Mouse (Mus musculus) hindbrain, postnatal 0 days (tissue): ENCODE results near the gene Snapc5. TPM values are rescaled to one million over a fixed set of nuclear protein-coding genes. Genes with fewer than 3 reads are reported as not detected.

Source experiments
- ATAC-seq: fragments of 200-750 bp; cut with Nextera tagmentation; 2 replicates; pipeline ENCODE4 v1.8.0; 2017; ENCODE audit warnings: mild to moderate bottlenecking, moderate TSS enrichment, moderate library complexity
- DNase-seq: peaks from one replicate; pipeline ENCODE4 v3.0.0-alpha.2; 2015; ENCODE audit warnings: low spot score
- H3K27ac ChIP-seq: fragments of 300-500 bp; sonication (generic); 2 replicates; pipeline ENCODE4 v1.5.1; 2014; ENCODE audit warnings: mild to moderate bottlenecking
- H3K27me3 ChIP-seq: fragments of 300-500 bp; sonication (generic); 2 replicates; pipeline ENCODE4 v1.6.1; 2014; ENCODE audit warnings: low read length, mixed read lengths; ENCODE audit not compliant: insufficient read depth
- H3K36me3 ChIP-seq: fragments of 300-500 bp; sonication (generic); 2 replicates; pipeline ENCODE4 v1.6.1; 2014; ENCODE audit warnings: low read length, mixed read lengths; ENCODE audit not compliant: insufficient read depth
- H3K4me1 ChIP-seq: fragments of 300-500 bp; sonication (generic); 2 replicates; pipeline ENCODE4 v1.6.1; 2014; ENCODE audit warnings: antibody characterized with exemption, low read length, mixed read lengths; ENCODE audit not compliant: insufficient read depth
- H3K4me2 ChIP-seq: fragments of 300-500 bp; sonication (generic); 2 replicates; pipeline ENCODE4 v1.6.1; 2014; ENCODE audit warnings: low read depth, mild to moderate bottlenecking, low read length, moderate library complexity, mixed read lengths
- H3K4me3 ChIP-seq: fragments of 300-500 bp; sonication (generic); 2 replicates; pipeline ENCODE4 v1.5.1; 2014; ENCODE audit warnings: low read length
- H3K9ac ChIP-seq: fragments of 300-500 bp; sonication (generic); replicated peaks from 2 replicates; pipeline ENCODE4 v1.6.1; 2014; ENCODE audit warnings: mild to moderate bottlenecking, low read length, moderate library complexity, mixed read lengths
- H3K9me3 ChIP-seq: fragments of 300-500 bp; sonication (generic); 2 replicates; pipeline ENCODE4 v1.6.1; 2016; ENCODE audit warnings: low read length, mixed read lengths
- CTCF ChIP-seq: IDR thresholded peaks from 2 replicates; pipeline ENCODE4 v1.5.1; 2016; ENCODE audit warnings: antibody characterized with exemption, control low read depth, low read depth
- WGBS: fragments of 180-500 bp; shearing (Covaris S2); extraction: QIAGEN DNeasy Blood & Tissue Kit; methylation state at CpG from one replicate; pipeline ENCODE4 v1.1.7; 2014; 5-methylcytosine and 5-hydroxymethylcytosine counted together
- microRNA-seq, 2 experiments: library from miRNA; unstranded; fragments of <30 nt; microRNA quantifications; one replicate each; pipeline ENCODE4; 2016
- polyA plus RNA-seq: library from polyadenylated mRNA; unstranded; fragments of >200 nt; fragmentation: Nextera tagmentation; extraction: Ambion mirVana; gene quantifications from 2 replicates; pipeline ENCODE4 v1.2.1, GENCODE M21; 2015
- total RNA-seq: library from RNA; depleted of rRNA; stranded (reverse); fragments of >200 nt; gene quantifications from 2 replicates; pipeline ENCODE4 v1.2.3, GENCODE M21; 2014; rRNA removed

Gene Snapc5
- total and polyA plus RNA-seq, 2 experiments from 2014 or later: 5.9 to 35.0 TPM

DNA sequence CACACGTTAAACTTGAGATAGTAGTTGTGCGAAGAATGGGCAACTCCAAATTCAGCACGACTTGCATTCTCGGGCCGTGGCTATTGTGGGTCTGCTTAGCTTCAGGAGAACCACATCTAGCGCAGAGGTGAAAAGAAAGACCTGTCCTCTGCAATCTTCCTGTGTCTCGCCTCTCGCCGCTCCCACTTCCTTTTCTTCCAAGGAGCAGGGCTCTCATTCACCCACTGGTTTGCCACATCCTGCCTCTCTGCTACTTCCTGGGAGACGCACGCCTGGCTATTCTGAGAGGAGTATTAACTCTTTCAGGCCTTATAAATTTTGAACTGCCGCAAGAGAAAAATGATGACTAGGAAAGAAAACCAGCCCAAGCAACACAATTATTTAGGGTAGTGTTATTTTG is 48.7 kb downstream of the Snapc5 start:
- H3K9ac ChIP-seq: no peak overlapping the region
- DNase-seq: no peak
- H3K27me3 ChIP-seq: no peaks in the 10 kb centered on the region
- H3K4me1 ChIP-seq: peaks cover 11% of the 10 kb centered on the region; the same call in 1 of the 2 replicates
- no peak overlapping the region for H3K27ac ChIP-seq
- TF ChIP-seq CTCF: no peak
- WGBS: 84% methylated on average over 12 of the region's 12 CpGs
- no peak overlapping the region for H3K4me3 ChIP-seq
- H3K36me3 ChIP-seq: no peaks in the 10 kb centered on the region
- H3K4me2 ChIP-seq: no peak overlapping the region
- no peaks in the 10 kb centered on the region for H3K9me3 ChIP-seq
- no peak for ATAC-seq

DNA sequence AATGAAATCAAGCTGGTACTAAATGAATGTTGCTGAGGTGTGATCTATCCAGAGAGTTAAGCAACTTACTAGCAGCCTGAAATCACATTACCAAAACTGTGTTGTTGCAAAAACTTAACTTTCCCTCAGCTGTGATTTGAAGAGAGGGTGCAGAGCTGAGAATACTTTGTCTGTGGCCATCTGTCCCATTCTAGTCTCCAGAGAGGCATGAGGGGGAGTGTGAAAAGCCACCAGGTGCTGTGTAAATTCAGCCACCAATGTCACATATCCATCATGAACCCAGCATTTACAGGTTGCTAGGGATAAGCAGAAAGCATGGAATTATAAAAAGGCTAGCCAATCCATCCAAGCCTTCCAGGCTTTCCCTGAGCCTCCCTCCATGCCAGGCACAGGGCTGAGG is 49.9 kb downstream of the Snapc5 start:
- H3K27ac ChIP-seq: no peak overlapping the region
- TF ChIP-seq CTCF: no peak
- H3K9me3 ChIP-seq: no peaks in the 10 kb centered on the region
- no peak overlapping the region for H3K9ac ChIP-seq
- DNase-seq (no peak), ATAC-seq (no peak)
- no peak overlapping the region for H3K4me2 ChIP-seq
- no peak overlapping the region for H3K4me3 ChIP-seq
- H3K27me3 ChIP-seq: no peaks in the 10 kb centered on the region
- no peaks in the 10 kb centered on the region for H3K36me3 ChIP-seq
- H3K4me1 ChIP-seq: peaks cover 15% of the 10 kb centered on the region; the same call in 1 of the 2 replicates

DNA sequence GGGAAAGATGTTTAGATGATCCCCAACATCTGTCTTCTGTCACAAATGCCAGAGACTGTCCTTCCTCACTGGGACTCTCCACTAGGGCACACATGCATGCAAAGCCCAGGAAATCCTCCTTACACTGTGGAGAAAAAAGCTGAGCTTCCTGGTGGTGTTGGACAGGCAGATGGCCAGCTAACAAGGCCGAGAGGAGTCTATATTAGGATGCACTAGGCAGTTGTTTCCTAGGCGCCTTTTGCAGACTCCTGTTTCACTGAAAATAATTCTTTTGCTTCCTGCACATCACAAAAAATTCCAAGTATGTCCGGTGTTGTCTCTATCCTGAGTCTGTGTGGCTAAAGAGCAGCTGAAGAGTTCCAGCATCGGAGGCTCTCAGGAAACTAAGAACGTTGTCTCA is 52.1 kb downstream of the Snapc5 start:
- no peak overlapping the region for H3K4me3 ChIP-seq
- H3K27me3 ChIP-seq: no peaks in the 10 kb centered on the region
- no peak overlapping the region for H3K9ac ChIP-seq
- H3K9me3 ChIP-seq: no peaks in the 10 kb centered on the region
- no peak for TF ChIP-seq CTCF
- 68% methylated on average over 5 of the region's 5 CpGs for WGBS
- H3K4me2 ChIP-seq: no peak overlapping the region
- H3K27ac ChIP-seq: peak overlapping the region; percentile 32; the same call in 1 of the 2 replicates
- DNase-seq (no peak), ATAC-seq (no peak)
- peaks cover 18% of the 10 kb centered on the region for H3K4me1 ChIP-seq
- no peaks in the 10 kb centered on the region for H3K36me3 ChIP-seq

DNA sequence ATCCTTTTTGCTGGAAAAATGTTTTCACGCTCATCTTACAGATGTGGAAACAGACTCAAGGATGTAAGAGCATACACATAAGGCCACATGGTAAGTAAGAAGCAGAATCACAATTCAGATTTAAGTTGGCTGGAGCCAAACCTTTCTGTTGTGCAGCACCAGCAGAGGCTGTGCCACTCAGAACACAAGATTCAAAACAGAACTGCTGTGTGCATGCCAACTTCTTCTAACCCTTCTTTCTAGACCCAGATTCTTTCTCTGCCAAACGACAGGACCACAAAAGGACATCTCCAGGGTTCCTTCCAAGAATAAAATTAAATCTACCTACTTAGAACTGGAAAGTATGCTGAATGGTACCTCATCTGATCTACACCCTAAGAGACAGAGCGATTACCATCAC is 52.6 kb downstream of the Snapc5 start:
- Histone ChIP-seq H3K4me1 (peaks cover 18% of the 10 kb centered on the region), H3K27me3 (no peaks in the 10 kb centered on the region), H3K9ac (no peak overlapping the region), H3K4me3 (no peak overlapping the region), H3K36me3 (no peaks in the 10 kb centered on the region), H3K27ac (peak overlapping the region; percentile 74; the same call in 1 of the 2 replicates), H3K9me3 (no peaks in the 10 kb centered on the region), H3K4me2 (0 out of 2 replicates have a peak overlapping the region, but pooled peaks have one; percentile 5)
- DNase-seq: no peak
- no peak for TF ChIP-seq CTCF
- 75% methylated on average over 3 of the region's 3 CpGs for WGBS
- no peak for ATAC-seq

DNA sequence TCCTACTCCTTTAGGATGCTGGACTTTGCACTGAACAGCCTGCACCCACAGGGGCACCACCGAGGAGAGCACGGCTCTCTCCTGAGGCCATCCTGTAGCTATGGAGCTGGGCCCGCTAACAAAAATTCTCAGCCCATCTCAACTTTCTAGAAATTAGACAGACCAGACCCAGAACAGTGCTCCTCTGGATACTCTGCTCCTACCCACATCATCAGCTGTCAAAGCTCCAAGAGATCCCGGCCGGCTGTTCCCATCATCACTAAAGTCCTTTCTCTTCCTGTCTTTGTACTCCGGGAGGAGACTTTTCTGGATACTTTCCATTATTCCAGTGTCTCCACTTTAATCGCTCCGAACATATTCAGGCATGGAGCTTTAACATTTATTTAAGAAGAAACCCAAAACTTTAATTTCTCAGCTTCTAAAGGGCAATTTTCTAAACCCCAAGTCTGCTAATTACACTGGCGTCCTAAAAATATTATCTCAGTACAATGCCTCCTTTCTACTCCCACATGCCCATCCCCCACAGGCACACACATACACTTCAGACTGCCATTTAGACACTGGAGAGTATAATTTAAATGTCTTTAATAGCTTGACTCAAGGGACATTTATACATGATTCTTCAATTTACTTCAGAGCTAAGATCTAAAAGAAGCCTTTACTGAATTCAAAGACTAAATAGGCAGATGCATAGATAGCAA is 53.3 kb downstream of the Snapc5 start:
- 46% methylated on average over 9 of the region's 9 CpGs for WGBS
- Histone ChIP-seq H3K27ac (peak overlapping the region; percentile 74), H3K9me3 (no peaks in the 10 kb centered on the region), H3K9ac (no peak overlapping the region), H3K4me2 (0 out of 2 replicates have a peak overlapping the region, but pooled peaks have one; percentile 5), H3K27me3 (no peaks in the 10 kb centered on the region), H3K4me1 (peaks cover 18% of the 10 kb centered on the region), H3K4me3 (no peak overlapping the region), H3K36me3 (no peaks in the 10 kb centered on the region)
- TF ChIP-seq CTCF: no peak
- ATAC-seq (0 out of 2 replicates have a peak, but pooled peaks have one; percentile 55), DNase-seq (peak; percentile 24)

Small RNA genes within 50 kb of the gene (microRNA-seq; reads per million reads assigned to microRNA genes)
- gene Gm24106: 0 reads per million in 2 experiments

Other genes starting within 250 kb of the Snapc5 start
- 11.9 and 13.2 TPM in 2 replicates for gene Smad6, start 157.2 kb upstream of the Snapc5 start, total RNA-seq
- gene Smad6, start 157.2 kb upstream of the Snapc5 start, polyA plus RNA-seq: 1.3 and 1.7 TPM in 2 replicates
- not detected in 2 replicates for gene Lctl, start 62.1 kb upstream of the Snapc5 start, total RNA-seq
- gene Lctl, start 62.1 kb upstream of the Snapc5 start, polyA plus RNA-seq: 0.10 TPM in 1 of 2 replicates, not detected in the other
- 4.0 and 13.6 TPM in 2 replicates for gene Zwilch, start 6.2 kb upstream of the Snapc5 start, total RNA-seq
- 3.4 and 3.5 TPM in 2 replicates for gene Zwilch, start 6.2 kb upstream of the Snapc5 start, polyA plus RNA-seq
- 588 and 616 TPM in 2 replicates for gene Rpl4, start 5.9 kb upstream of the Snapc5 start, total RNA-seq
- 620 and 630 TPM in 2 replicates for gene Rpl4, start 5.9 kb upstream of the Snapc5 start, polyA plus RNA-seq
- 0.47 TPM in 1 of 2 replicates, not detected in the other for gene Uchl4, start 55.9 kb downstream of the Snapc5 start, total RNA-seq
- gene Uchl4, start 55.9 kb downstream of the Snapc5 start, polyA plus RNA-seq: 1.6 and 2.3 TPM in 2 replicates
- gene Map2k1, start 74.4 kb downstream of the Snapc5 start, total RNA-seq: 91.2 and 99.5 TPM in 2 replicates
- 77.9 and 81.0 TPM in 2 replicates for gene Map2k1, start 74.4 kb downstream of the Snapc5 start, polyA plus RNA-seq
- 40.3 and 83.7 TPM in 2 replicates for gene Tipin, start 102.3 kb downstream of the Snapc5 start, total RNA-seq
- gene Tipin, start 102.3 kb downstream of the Snapc5 start, polyA plus RNA-seq: 97.0 and 101 TPM in 2 replicates
- gene Dis3l, start 162.0 kb downstream of the Snapc5 start, total RNA-seq: 15.3 and 20.9 TPM in 2 replicates
- gene Dis3l, start 162.0 kb downstream of the Snapc5 start, polyA plus RNA-seq: 15.7 and 16.0 TPM in 2 replicates
- gene Megf11, start 206.4 kb downstream of the Snapc5 start, total RNA-seq: 38.2 and 42.0 TPM in 2 replicates
- 15.9 and 16.1 TPM in 2 replicates for gene Megf11, start 206.4 kb downstream of the Snapc5 start, polyA plus RNA-seq